8 mouse cellular contexts compared by ENCODE assay signal in genomic region chr6:71494341-71495020, GRCm38 (mm10). TPM values are rescaled to one million over a fixed set of nuclear protein-coding genes. Genes with fewer than 3 reads are reported as not detected.
DNase-seq lines count a peak whose midpoint lies in the region; ATAC-seq lines count a peak whose summit lies in the region.

No protein-coding gene starts in this region.

- no peaks in the 10 kb centered on the region for H3K9me3 ChIP-seq in midbrain, embryonic 10.5 days (replicated peaks)

- peak overlapping the region; percentile 98 for H3K27ac ChIP-seq in midbrain, embryonic 10.5 days (replicated peaks)

- intact Hi-C loops in left cerebral cortex, postnatal 4 days (cut with DNase I): loop anchor here (5.0 kb wide), 1 partner anchor 52 kb away; the partner anchor contains the start of gene Rmnd5a

- peaks cover 11% of the 10 kb centered on the region for H3K36me3 ChIP-seq in midbrain, embryonic 10.5 days

- H3K4me3 ChIP-seq in midbrain, embryonic 10.5 days: peak overlapping the region; percentile 93

- under 1% methylated on average over 45 of the region's 46 CpGs for WGBS in midbrain, embryonic 10.5 days

- peaks cover 20% of the 10 kb centered on the region for H3K4me1 ChIP-seq in midbrain, embryonic 10.5 days

- ATAC-seq in inflammation-experienced regulatory T-cells, adult 6 months: peak; percentile 20

- no peaks in the 10 kb centered on the region for H3K27me3 ChIP-seq in midbrain, embryonic 10.5 days (ENCODE audit: low read depth, poor library complexity, severe bottlenecking)

- DNase-seq in urinary bladder, adult 18-20 months (ENCODE audit: low spot score in 2 of 2): peak; percentile 23 to 71
- DNase-seq in urinary bladder, adult 2 months (ENCODE audit: low spot score): no peak
- peak; percentile 79 to 82 for DNase-seq in cerebellum, postnatal 10 days
- peak; percentile 26 to 59 for DNase-seq in frontal cortex, postnatal 10 days (ENCODE audit: low spot score in 2 of 2)
- peak; percentile 51 for DNase-seq in left cerebral cortex, postnatal 4 days
- peak; percentile 76 for DNase-seq in midbrain, embryonic 10.5 days (ENCODE audit: low spot score)
- DNase-seq in right cerebral cortex, postnatal 36 days (ENCODE audit: low spot score in 2 of 2): peak; percentile 6 to 17

RNA-seq across cellular contexts. Expression of gene Rnf103, which starts 0.8 kb away (rescaled TPM):
- 27.9 and 29.4 TPM in 2 replicates for polyA plus RNA-seq in urinary bladder, adult 2 months (2012; rRNA removed)
- polyA plus RNA-seq in inflammation-experienced regulatory T-cells, adult 6 months (2017; shearing (Covaris generic)): 1 to 10 TPM; 3.6 to 6.5 (median 6.3) TPM
- 10 to 100 TPM; 43.9 to 45.4 TPM for total RNA-seq in left cerebral cortex, postnatal 4 days (2021)
- 9.8 and 11.3 TPM in 2 replicates for polyA plus RNA-seq in midbrain, embryonic 10.5 days (2016; fragmentation: Nextera tagmentation; extraction: Ambion mirVana)

RNA-seq across cellular contexts. Expression of gene Chmp3, which starts 49.1 kb away (rescaled TPM):
- polyA plus RNA-seq in urinary bladder, adult 2 months (2012; rRNA removed): 121 and 128 TPM in 2 replicates
- 100 to 1,000 TPM in 1 of 3 experiments, 10 to 100 TPM in 2; 61.2 to 119 (median 95.4) TPM for polyA plus RNA-seq in inflammation-experienced regulatory T-cells, adult 6 months (2017; shearing (Covaris generic))
- 10 to 100 TPM; 78.0 to 83.9 TPM for total RNA-seq in left cerebral cortex, postnatal 4 days (2021)
- 49.7 and 50.5 TPM in 2 replicates for polyA plus RNA-seq in midbrain, embryonic 10.5 days (2016; fragmentation: Nextera tagmentation; extraction: Ambion mirVana)

RNA-seq across cellular contexts. Expression of gene Rmnd5a, which starts 54.0 kb away (rescaled TPM):
- 47.4 and 54.8 TPM in 2 replicates for polyA plus RNA-seq in urinary bladder, adult 2 months (2012; rRNA removed)
- polyA plus RNA-seq in inflammation-experienced regulatory T-cells, adult 6 months (2017; shearing (Covaris generic)): 10 to 100 TPM; 12.3 to 17.7 (median 13.4) TPM
- 10 to 100 TPM; 53.5 to 54.3 TPM for total RNA-seq in left cerebral cortex, postnatal 4 days (2021)
- polyA plus RNA-seq in midbrain, embryonic 10.5 days (2016; fragmentation: Nextera tagmentation; extraction: Ambion mirVana): 8.4 and 9.2 TPM in 2 replicates
